Comparison of ENCODE assay signal across 9 mouse cellular contexts in the genomic region with DNA sequence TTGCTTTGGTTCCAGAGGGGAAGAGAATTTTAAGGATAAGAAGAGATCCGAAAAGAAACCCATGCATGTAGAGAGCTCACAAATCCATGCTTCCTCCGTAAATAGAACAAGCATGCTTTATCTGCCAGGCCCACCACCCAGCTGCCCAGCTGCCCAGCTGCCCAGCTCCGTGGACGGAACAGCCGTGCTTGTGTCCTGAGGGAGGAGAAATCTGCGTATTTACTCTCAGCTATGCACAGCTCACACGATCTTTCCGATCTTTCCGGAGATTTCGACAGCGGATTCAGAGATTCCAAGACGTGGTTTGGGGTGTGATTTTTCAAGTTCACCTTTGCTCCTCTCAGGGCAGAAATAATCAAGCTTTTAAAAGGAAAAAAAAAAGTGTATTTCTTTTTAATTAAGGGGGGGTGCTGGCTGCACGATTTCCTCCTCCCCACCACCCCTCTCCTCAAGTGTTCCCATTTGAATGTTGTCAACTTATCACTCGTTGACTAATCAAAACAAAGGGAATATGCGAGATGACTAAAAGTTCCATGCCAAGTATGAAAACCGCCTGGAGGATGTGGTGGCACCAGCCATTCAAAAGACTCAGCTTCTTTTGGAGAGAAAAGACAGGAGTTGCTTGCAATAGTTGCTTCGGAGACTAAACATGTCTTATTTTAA.
DNase-seq lines count a peak whose midpoint lies in the region; ATAC-seq and TF ChIP-seq lines count a peak whose summit lies in the region.
"Had no signal": no experiment of that assay in that cellular context is flagged by ENCODE, and none has a peak within 500 bp of the region (broad histone marks: within the 10 kb centered on the region; RNA-seq: fewer than 3 reads in every experiment).

No protein-coding gene starts in this region.

- no peaks in the 10 kb centered on the region for H3K27me3 ChIP-seq in limb, embryonic 14.5 days (ENCODE audit: control insufficient read depth, insufficient read depth, low read length)
- no peaks in the 10 kb centered on the region for H3K27me3 ChIP-seq in stomach, embryonic 16.5 days (ENCODE audit: control insufficient read depth, insufficient read depth, low read length)

- H3K9me3 ChIP-seq in limb, embryonic 14.5 days (ENCODE audit: control insufficient read depth, low read length), result no peaks in the 10 kb centered on the region
- no peaks in the 10 kb centered on the region for H3K9me3 ChIP-seq in stomach, embryonic 16.5 days (replicated peaks; ENCODE audit: control insufficient read depth, low read length)

- peak overlapping the region; percentile 59 for H3K4me3 ChIP-seq in gastrocnemius, adult 2 months
- no peak overlapping the region for H3K4me3 ChIP-seq in limb, embryonic 14.5 days (replicated peaks; ENCODE audit: low read length)
- H3K4me3 ChIP-seq in stomach, embryonic 16.5 days (replicated peaks; ENCODE audit: low read length), result no peak overlapping the region

- intact Hi-C loops in gastrocnemius, adult 2 months (cut with DNase I), result no loop called here

- H3K27ac ChIP-seq in gastrocnemius, adult 2 months, result peak overlapping the region; percentile 75
- 0 out of 2 replicates have a peak overlapping the region, but pooled peaks have one; percentile 6 for H3K27ac ChIP-seq in limb, embryonic 14.5 days (replicated peaks; ENCODE audit: low read depth, low read length)
- no peak overlapping the region for H3K27ac ChIP-seq in stomach, embryonic 16.5 days (ENCODE audit: low read length)

- no peak for TF ChIP-seq CTCF in gastrocnemius, adult 2 months (IDR thresholded peaks at IDR 0.05)

- peaks cover 11% of the 10 kb centered on the region; the same call in 1 of the 2 replicates for H3K4me1 ChIP-seq in limb, embryonic 14.5 days (ENCODE audit: control insufficient read depth, insufficient read depth, low read length)
- 0 out of 2 replicates have a peak, but pooled peaks cover 4% of the 10 kb centered on the region for H3K4me1 ChIP-seq in stomach, embryonic 16.5 days (ENCODE audit: control insufficient read depth, insufficient read depth, low read length)

- no peak overlapping the region for H3K9ac ChIP-seq in limb, embryonic 14.5 days (ENCODE audit: low read depth, low read length, severe bottlenecking)
- H3K9ac ChIP-seq in stomach, embryonic 16.5 days (ENCODE audit: low read length), result no peak overlapping the region

- TF ChIP-seq POLR2A in limb, embryonic 14.5 days (IDR thresholded peaks at IDR 0.05; ENCODE audit: borderline replicate concordance, extremely low read depth, insufficient read depth, insufficient read length), result no peak

- WGBS in limb, embryonic 14.5 days, result 53% methylated on average over 17 of the region's 17 CpGs
- 47% methylated on average over 17 of the region's 17 CpGs for WGBS in stomach, embryonic 16.5 days

- H3K36me3 ChIP-seq in limb, embryonic 14.5 days (ENCODE audit: control insufficient read depth, insufficient read depth, low read length), result no peaks in the 10 kb centered on the region
- no peaks in the 10 kb centered on the region for H3K36me3 ChIP-seq in stomach, embryonic 16.5 days (ENCODE audit: control insufficient read depth, insufficient read depth, low read length)

- no peak for DNase-seq in gastrocnemius, adult 2 months
- no peak for DNase-seq in gastrocnemius, adult 8-10 months (ENCODE audit: low spot score in 2 of 2)
- peak; percentile 26 for DNase-seq in right cerebral cortex, postnatal 14 days
- DNase-seq in right cerebral cortex, postnatal 25 days, result no peak
- peak; percentile 13 for DNase-seq in limb, embryonic 14.5 days (ENCODE audit: low spot score)

- H3K4me2 ChIP-seq in limb, embryonic 14.5 days (replicated peaks; ENCODE audit: low read depth, low read length, severe bottlenecking), result peak overlapping the region; percentile 31
- H3K4me2 ChIP-seq in stomach, embryonic 16.5 days (ENCODE audit: low read depth, low read length), result peak overlapping the region; percentile 49; the same call in 1 of the 2 replicates

- ATAC-seq in limb, embryonic 14.5 days (ENCODE audit: low FRiP score, low read depth), result 0 out of 2 replicates have a peak, but pooled peaks have one; percentile 47
- ATAC-seq in stomach, embryonic 16.5 days (ENCODE audit: insufficient read depth, low FRiP score), result no peak
- ATAC-seq in activated CD4-positive, CD25-positive, alpha-beta regulatory T cell, adult 4 months, result no peak
- ATAC-seq in cerebellum, adult (ENCODE audit: insufficient number of reproducible peaks, low FRiP score, low TSS enrichment), result no peak
- ATAC-seq: CD4-positive, CD25-positive, alpha-beta regulatory T cell, adult 4 months had no signal

Comparison
In these comparisons a context has a peak if more than half of its experiments do, and no peak if none do; other contexts are left out.
1. DNase-seq: peak in right cerebral cortex, postnatal 14 days (single experiment) and limb, embryonic 14.5 days (single experiment); none in gastrocnemius, adult 2 months (single experiment), gastrocnemius, adult 8-10 months (0 of 2) and right cerebral cortex, postnatal 25 days (single experiment).